Mouse (Mus musculus) liver, embryonic 11.5 days (tissue): ENCODE measurements around the gene Coro2a. TPM values are rescaled to one million over a fixed set of nuclear protein-coding genes. Genes with fewer than 3 reads are reported as not detected.
A peak's percentile ranks its signal among the peaks of the same experiment; 100 is the strongest.

Experiments
- ATAC-seq: fragments of 200-750 bp; cut with Nextera tagmentation; replicated peaks from 2 replicates; pipeline ENCODE4 v1.8.0; 2017; ENCODE audit warnings: moderate number of reproducible peaks, mild to moderate bottlenecking, moderate TSS enrichment, moderate library complexity; ENCODE audit not compliant: low FRiP score
- DNase-seq: peaks from one replicate; pipeline ENCODE4 v3.0.0-alpha.2; 2017; ENCODE audit warnings: low spot score
- H3K27ac ChIP-seq: fragments of 300-500 bp; sonication (generic); 2 replicates; pipeline ENCODE4 v1.5.1; 2014; ENCODE audit warnings: mild to moderate bottlenecking, low read depth, low read length, control low read depth
- H3K27me3 ChIP-seq: fragments of 300-500 bp; sonication (generic); replicated peaks from 2 replicates; pipeline ENCODE4 v1.6.1; 2014; ENCODE audit warnings: low read length, mixed read lengths; ENCODE audit not compliant: control insufficient read depth, insufficient read depth
- H3K36me3 ChIP-seq: fragments of 300-500 bp; sonication (generic); 2 replicates; pipeline ENCODE4 v1.6.1; 2014; ENCODE audit warnings: mild to moderate bottlenecking, low read length, moderate library complexity, mixed read lengths; ENCODE audit not compliant: control insufficient read depth, insufficient read depth
- H3K4me1 ChIP-seq: fragments of 300-500 bp; sonication (generic); replicated peaks from 2 replicates; pipeline ENCODE4 v1.6.1; 2014; ENCODE audit warnings: low read length, mixed read lengths; ENCODE audit not compliant: control insufficient read depth, insufficient read depth
- H3K4me2 ChIP-seq: fragments of 300-500 bp; sonication (generic); 2 replicates; pipeline ENCODE4 v1.6.1; 2014; ENCODE audit warnings: mild to moderate bottlenecking, control low read depth, moderate library complexity
- H3K4me3 ChIP-seq: fragments of 300-500 bp; sonication (generic); 2 replicates; pipeline ENCODE4 v1.5.1; 2014; ENCODE audit warnings: low read depth, low read length, control low read depth
- H3K9ac ChIP-seq: fragments of 300-500 bp; sonication (generic); 2 replicates; pipeline ENCODE4 v1.6.1; 2014; ENCODE audit warnings: low read depth, low read length, control low read depth
- H3K9me3 ChIP-seq: fragments of 300-500 bp; sonication (generic); 2 replicates; pipeline ENCODE4 v1.6.1; 2016; ENCODE audit warnings: low read length, inconsistent platforms, mixed read lengths; ENCODE audit not compliant: control insufficient read depth
- WGBS: fragments of 180-500 bp; shearing (Covaris S2); extraction: QIAGEN DNeasy Blood & Tissue Kit; methylation state at CpG from one replicate; pipeline ENCODE4 v1.1.7; 2014; 5-methylcytosine and 5-hydroxymethylcytosine counted together
- polyA plus RNA-seq: library from polyadenylated mRNA; unstranded; fragments of >200 nt; fragmentation: Nextera tagmentation; extraction: Ambion mirVana; gene quantifications from 2 replicates; pipeline ENCODE4 v1.2.1, GENCODE M21; 2014

Gene Coro2a
- polyA plus RNA-seq, 1 experiment from 2014 or later, result 4.8 TPM

GRCm38 (mm10) chr4:46594131-46594530, 7.9 kb downstream of the Coro2a start:
- H3K9ac ChIP-seq, result no peak overlapping the region
- DNase-seq, result no peak
- H3K9me3 ChIP-seq, result no peaks in the 10 kb centered on the region

GRCm38 (mm10) chr4:46593472-46593871, 8.5 kb downstream of the Coro2a start:
- 34% methylated on average over 6 of the region's 6 CpGs for WGBS
- H3K9me3 ChIP-seq, result no peaks in the 10 kb centered on the region
- H3K27me3 ChIP-seq, result no peaks in the 10 kb centered on the region
- no peak overlapping the region for H3K4me3 ChIP-seq
- no peak overlapping the region for H3K4me2 ChIP-seq
- no peak overlapping the region for H3K27ac ChIP-seq
- peaks cover 17% of the 10 kb centered on the region for H3K4me1 ChIP-seq
- H3K36me3 ChIP-seq, result no peaks in the 10 kb centered on the region
- no peak overlapping the region for H3K9ac ChIP-seq
- DNase-seq (no peak), ATAC-seq (no peak)

More at GRCm38 (mm10) chr4:46594131-46594530, 7.9 kb downstream of the Coro2a start:
- Histone ChIP-seq H3K4me2 (no peak overlapping the region), H3K4me3 (no peak overlapping the region), H3K36me3 (no peaks in the 10 kb centered on the region), H3K4me1 (peaks cover 20% of the 10 kb centered on the region), H3K27me3 (no peaks in the 10 kb centered on the region), H3K27ac (no peak overlapping the region)
- 77% methylated on average over 5 of the region's 5 CpGs for WGBS
- no peak for ATAC-seq

GRCm38 (mm10) chr4:46591833-46592520, 10.0 kb downstream of the Coro2a start:
- H3K4me2 ChIP-seq, result no peak overlapping the region
- no peak for DNase-seq
- WGBS, result 74% methylated on average over 9 of the region's 9 CpGs
- H3K9me3 ChIP-seq, result no peaks in the 10 kb centered on the region
- no peak overlapping the region for H3K4me3 ChIP-seq
- no peak overlapping the region for H3K27ac ChIP-seq
- peak; percentile 48; the same call in 1 of the 2 replicates for ATAC-seq
- H3K27me3 ChIP-seq, result no peaks in the 10 kb centered on the region
- H3K9ac ChIP-seq, result no peak overlapping the region
- H3K4me1 ChIP-seq, result peaks cover 17% of the 10 kb centered on the region
- H3K36me3 ChIP-seq, result no peaks in the 10 kb centered on the region

- Histone ChIP-seq H3K9me3 (no peaks in the 10 kb centered on the region), H3K36me3 (no peaks in the 10 kb centered on the region), H3K4me3 (no peak overlapping the region), H3K4me1 (peaks cover 21% of the 10 kb centered on the region), H3K27ac (no peak overlapping the region), H3K4me2 (no peak overlapping the region), H3K27me3 (no peaks in the 10 kb centered on the region), H3K9ac (0 out of 2 replicates have a peak overlapping the region, but pooled peaks have one; percentile 20)
- 37% methylated on average over 4 of the region's 4 CpGs for WGBS
- DNase-seq, result no peak
- ATAC-seq, result peak; percentile 55; the same call in 1 of the 2 replicates
These were observed 11.2 kb downstream of the Coro2a start for GRCm38 (mm10) chr4:46590810-46591209.

GRCm38 (mm10) chr4:46589946-46590684, 11.9 kb downstream of the Coro2a start:
- Histone ChIP-seq H3K36me3 (no peaks in the 10 kb centered on the region), H3K9ac (no peak overlapping the region), H3K9me3 (no peaks in the 10 kb centered on the region), H3K27ac (no peak overlapping the region), H3K4me1 (peaks cover 21% of the 10 kb centered on the region), H3K4me3 (no peak overlapping the region), H3K4me2 (no peak overlapping the region), H3K27me3 (no peaks in the 10 kb centered on the region)
- no peak for ATAC-seq
- WGBS, result 60% methylated on average over 5 of the region's 5 CpGs
- DNase-seq, result no peak

- Histone ChIP-seq H3K4me2 (no peak overlapping the region), H3K4me3 (no peak overlapping the region), H3K9ac (no peak overlapping the region), H3K4me1 (peaks cover 21% of the 10 kb centered on the region), H3K9me3 (no peaks in the 10 kb centered on the region), H3K27ac (no peak overlapping the region), H3K27me3 (no peaks in the 10 kb centered on the region), H3K36me3 (no peaks in the 10 kb centered on the region)
- no peak for ATAC-seq
- DNase-seq, result no peak
- 81% methylated on average over 8 of the region's 8 CpGs for WGBS
These were observed 12.9 kb downstream of the Coro2a start for GRCm38 (mm10) chr4:46589151-46589550.

- H3K36me3 ChIP-seq, result no peaks in the 10 kb centered on the region
- no peak for DNase-seq
- 82% methylated on average over 4 of the region's 4 CpGs for WGBS
- H3K4me1 ChIP-seq, result peaks cover 16% of the 10 kb centered on the region; the same call in 1 of the 2 replicates
- H3K27ac ChIP-seq, result no peak overlapping the region
- H3K9ac ChIP-seq, result no peak overlapping the region
- no peaks in the 10 kb centered on the region for H3K27me3 ChIP-seq
- H3K9me3 ChIP-seq, result no peaks in the 10 kb centered on the region
- H3K4me3 ChIP-seq, result no peak overlapping the region
- no peak overlapping the region for H3K4me2 ChIP-seq
- ATAC-seq, result no peak
These were observed 15.5 kb downstream of the Coro2a start for GRCm38 (mm10) chr4:46586473-46586872.

GRCm38 (mm10) chr4:46585811-46586190, 16.2 kb downstream of the Coro2a start:
- no peak overlapping the region for H3K4me2 ChIP-seq
- no peaks in the 10 kb centered on the region for H3K27me3 ChIP-seq
- no peak for ATAC-seq
- H3K9ac ChIP-seq, result no peak overlapping the region
- peaks cover 12% of the 10 kb centered on the region; the same call in 1 of the 2 replicates for H3K4me1 ChIP-seq
- H3K9me3 ChIP-seq, result 0 out of 2 replicates have a peak, but pooled peaks cover 2% of the 10 kb centered on the region
- no peak for DNase-seq
- H3K4me3 ChIP-seq, result no peak overlapping the region
- H3K27ac ChIP-seq, result no peak overlapping the region
- WGBS, result 62% methylated on average over 8 of the region's 8 CpGs
- H3K36me3 ChIP-seq, result no peaks in the 10 kb centered on the region
